Mouse (Mus musculus) hindbrain, embryonic 11.5 days (tissue): ENCODE measurements at regions not wholly inside any gene's neighbourhood (a gene's known extent, or its start where the extent isn't known, plus 50 kb on each side); places are given as distances from the start of the nearest gene placed in this dataset.
"Not testable (repeated sequence)": the region's sequence is repeated elsewhere in the genome, so short reads cannot be mapped to it uniquely, and the experiment has no call there.

Experiments used
- ATAC-seq: fragments of 200-750 bp; cut with Nextera tagmentation; 2 replicates; pipeline ENCODE4 v1.8.0; 2017; ENCODE audit warnings: mild to moderate bottlenecking, moderate TSS enrichment, moderate library complexity; ENCODE audit not compliant: low FRiP score
- DNase-seq: peaks from one replicate; pipeline ENCODE4 v3.0.0-alpha.2; 2015; ENCODE audit warnings: low spot score
- H3K27ac ChIP-seq: fragments of 300-500 bp; sonication (generic); 2 replicates; pipeline ENCODE4 v1.5.1; 2014; ENCODE audit warnings: mild to moderate bottlenecking, low read depth, low read length
- H3K27me3 ChIP-seq: fragments of 300-500 bp; sonication (generic); 2 replicates; pipeline ENCODE4 v1.6.1; 2014; ENCODE audit warnings: mild to moderate bottlenecking, low read length, moderate library complexity, mixed read lengths; ENCODE audit not compliant: control insufficient read depth, insufficient read depth
- H3K36me3 ChIP-seq: fragments of 300-500 bp; sonication (generic); 2 replicates; pipeline ENCODE4 v1.6.1; 2014; ENCODE audit warnings: mild to moderate bottlenecking, low read length, moderate library complexity, mixed read lengths; ENCODE audit not compliant: control insufficient read depth, insufficient read depth
- H3K4me1 ChIP-seq: fragments of 300-500 bp; sonication (generic); replicated peaks from 2 replicates; pipeline ENCODE4 v1.6.1; 2014; ENCODE audit warnings: low read length, mixed read lengths; ENCODE audit not compliant: control insufficient read depth, insufficient read depth
- H3K4me2 ChIP-seq: fragments of 300-500 bp; sonication (generic); replicated peaks from 2 replicates; pipeline ENCODE4 v1.6.1; 2014; ENCODE audit warnings: mild to moderate bottlenecking, low read depth, low read length
- H3K4me3 ChIP-seq: fragments of 300-500 bp; sonication (generic); 2 replicates; pipeline ENCODE4 v1.5.1; 2014; ENCODE audit warnings: low read depth, low read length
- H3K9ac ChIP-seq: fragments of 300-500 bp; sonication (generic); 2 replicates; pipeline ENCODE4 v1.6.1; 2014; ENCODE audit warnings: low read depth, low read length
- H3K9me3 ChIP-seq: fragments of 300-500 bp; sonication (generic); 2 replicates; pipeline ENCODE4 v1.6.1; 2016; ENCODE audit warnings: low read length; ENCODE audit not compliant: control insufficient read depth
- WGBS: fragments of 180-500 bp; shearing (Covaris S2); extraction: QIAGEN DNeasy Blood & Tissue Kit; methylation state at CpG from one replicate; pipeline ENCODE4 v1.1.7; 2014; 5-methylcytosine and 5-hydroxymethylcytosine counted together

- H3K4me2 ChIP-seq = no peak overlapping the region
- DNase-seq (no peak), ATAC-seq (no peak)
- H3K4me1 ChIP-seq = no peaks in the 10 kb centered on the region
- H3K4me3 ChIP-seq = no peak overlapping the region
- H3K9ac ChIP-seq = no peak overlapping the region
- H3K36me3 ChIP-seq = no peaks in the 10 kb centered on the region
- H3K9me3 ChIP-seq = no peaks in the 10 kb centered on the region
- H3K27ac ChIP-seq = no peak overlapping the region
- no peaks in the 10 kb centered on the region for H3K27me3 ChIP-seq
- 96% methylated on average over 1 of the region's 1 CpGs for WGBS
These were observed 253.8 kb downstream of the Gm8797 start for GRCm38 (mm10) chr3:6004423-6004822.

- DNase-seq (no peak), ATAC-seq (no peak)
- Histone ChIP-seq H3K9ac (no peak overlapping the region), H3K4me3 (no peak overlapping the region), H3K4me2 (no peak overlapping the region), H3K4me1 (no peaks in the 10 kb centered on the region), H3K36me3 (no peaks in the 10 kb centered on the region), H3K27ac (no peak overlapping the region), H3K27me3 (no peaks in the 10 kb centered on the region), H3K9me3 (no peaks in the 10 kb centered on the region)
- WGBS = 94% methylated on average over 1 of the region's 1 CpGs
These were observed 268.1 kb downstream of the Gm8797 start for GRCm38 (mm10) chr3:6018749-6019148.

DNA sequence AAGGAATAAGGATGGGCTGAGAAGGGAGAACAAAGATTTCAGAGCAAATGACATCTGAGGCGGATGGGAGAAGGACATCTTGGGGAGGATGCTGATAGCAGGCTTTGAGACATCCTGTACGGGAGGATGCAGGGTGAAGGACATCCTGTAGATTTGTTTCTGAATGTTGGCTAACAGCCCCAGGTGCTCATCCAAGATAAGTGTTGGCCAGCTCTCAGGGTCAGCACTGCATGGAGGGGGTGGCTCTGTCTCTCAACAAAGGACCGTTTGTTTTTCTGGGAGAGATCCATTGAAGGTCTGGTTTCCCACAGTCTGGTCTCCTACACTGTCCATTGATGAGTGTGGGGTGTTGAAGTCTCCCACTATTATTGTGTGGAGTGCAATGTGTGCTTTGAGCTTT, 290.7 kb downstream of the Gm8797 start:
- ATAC-seq, H3K9ac ChIP-seq, DNase-seq, H3K4me3 ChIP-seq, H3K36me3 ChIP-seq, H3K27ac ChIP-seq, H3K9me3 ChIP-seq, H3K4me1 ChIP-seq, H3K4me2 ChIP-seq, H3K27me3 ChIP-seq: not testable (repeated sequence)
- WGBS = 76% methylated on average over 3 of the region's 3 CpGs

DNA sequence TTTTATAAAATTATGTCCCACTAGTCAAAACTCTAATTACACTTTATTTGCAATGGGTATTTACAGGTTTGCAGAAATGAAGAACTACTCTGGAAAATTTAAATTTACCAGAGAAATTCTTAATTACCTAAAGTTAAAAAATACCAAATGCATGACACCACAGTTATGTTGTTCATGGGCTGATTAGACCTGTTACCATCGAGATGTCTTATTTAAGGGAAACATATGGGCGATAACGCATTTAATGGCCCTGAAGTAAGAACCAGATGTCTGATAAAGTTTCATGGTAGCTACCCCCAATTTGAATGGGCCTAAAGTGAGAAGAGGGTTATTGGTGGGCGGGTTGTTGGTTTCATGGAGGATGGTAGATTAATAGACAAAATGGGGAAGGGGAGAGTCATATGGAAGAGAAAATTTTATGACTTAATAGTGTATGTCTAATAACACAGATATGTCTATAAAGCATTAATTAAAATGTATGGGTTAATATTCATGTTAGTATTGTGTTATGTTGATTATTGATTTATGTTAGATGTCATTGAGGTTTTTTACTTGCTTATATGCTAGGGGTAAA, 299.0 kb downstream of the Gm8797 start:
- DNase-seq (no peak), ATAC-seq (no peak)
- no peaks in the 10 kb centered on the region for H3K27me3 ChIP-seq
- no peak overlapping the region for H3K4me2 ChIP-seq
- no peaks in the 10 kb centered on the region for H3K4me1 ChIP-seq
- no peaks in the 10 kb centered on the region for H3K36me3 ChIP-seq
- no peak overlapping the region for H3K27ac ChIP-seq
- no peak overlapping the region for H3K4me3 ChIP-seq
- H3K9me3 ChIP-seq = no peaks in the 10 kb centered on the region
- no peak overlapping the region for H3K9ac ChIP-seq
- WGBS = 94% methylated on average over 4 of the region's 4 CpGs

GRCm38 (mm10) chr3:6051901-6052300, 301.3 kb downstream of the Gm8797 start:
- DNase-seq = no peak
- no peak overlapping the region for H3K27ac ChIP-seq
- ATAC-seq = no peak
- no peak overlapping the region for H3K9ac ChIP-seq
- H3K27me3 ChIP-seq = no peaks in the 10 kb centered on the region
- no peak overlapping the region for H3K4me2 ChIP-seq
- no peaks in the 10 kb centered on the region for H3K36me3 ChIP-seq
- no peaks in the 10 kb centered on the region for H3K9me3 ChIP-seq
- no peaks in the 10 kb centered on the region for H3K4me1 ChIP-seq
- WGBS = 87% methylated on average over 2 of the region's 2 CpGs
- H3K4me3 ChIP-seq = no peak overlapping the region

DNA sequence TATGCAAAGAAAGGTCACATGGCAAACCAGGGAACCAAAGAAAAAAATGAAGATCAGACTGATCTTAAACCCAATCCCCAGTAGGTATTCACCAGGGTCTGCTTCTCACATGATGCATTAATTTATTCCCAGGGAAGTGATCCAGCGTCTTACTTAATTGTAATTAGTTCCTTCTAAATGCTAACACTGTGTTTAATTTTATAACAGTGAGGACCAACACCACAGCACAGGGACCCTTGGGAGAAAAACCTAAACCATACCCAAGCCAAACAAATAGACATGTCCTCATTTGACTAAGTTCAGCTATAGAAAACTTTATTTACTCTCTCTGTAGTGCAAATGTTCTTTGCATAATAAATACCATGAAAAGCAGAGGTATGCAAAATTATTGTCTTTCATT, 333.2 kb downstream of the Gm8797 start:
- H3K4me1 ChIP-seq = no peaks in the 10 kb centered on the region
- DNase-seq (no peak), ATAC-seq (no peak)
- WGBS = 49% methylated on average over 1 of the region's 1 CpGs
- H3K9ac ChIP-seq = no peak overlapping the region
- no peak overlapping the region for H3K27ac ChIP-seq
- no peak overlapping the region for H3K4me2 ChIP-seq
- H3K9me3 ChIP-seq = no peaks in the 10 kb centered on the region
- H3K36me3 ChIP-seq = no peaks in the 10 kb centered on the region
- H3K27me3 ChIP-seq = no peaks in the 10 kb centered on the region
- H3K4me3 ChIP-seq = no peak overlapping the region

- no peaks in the 10 kb centered on the region for H3K36me3 ChIP-seq
- no peak for ATAC-seq
- no peak overlapping the region for H3K4me2 ChIP-seq
- no peaks in the 10 kb centered on the region for H3K27me3 ChIP-seq
- H3K4me3 ChIP-seq = no peak overlapping the region
- no peaks in the 10 kb centered on the region for H3K4me1 ChIP-seq
- H3K27ac ChIP-seq = no peak overlapping the region
- WGBS = 79% methylated on average over 8 of the region's 9 CpGs
- H3K9ac ChIP-seq = no peak overlapping the region
- H3K9me3 ChIP-seq = no peaks in the 10 kb centered on the region
- no peak for DNase-seq
These were observed 336.7 kb downstream of the Gm8797 start for GRCm38 (mm10) chr3:6087267-6087666.

DNA sequence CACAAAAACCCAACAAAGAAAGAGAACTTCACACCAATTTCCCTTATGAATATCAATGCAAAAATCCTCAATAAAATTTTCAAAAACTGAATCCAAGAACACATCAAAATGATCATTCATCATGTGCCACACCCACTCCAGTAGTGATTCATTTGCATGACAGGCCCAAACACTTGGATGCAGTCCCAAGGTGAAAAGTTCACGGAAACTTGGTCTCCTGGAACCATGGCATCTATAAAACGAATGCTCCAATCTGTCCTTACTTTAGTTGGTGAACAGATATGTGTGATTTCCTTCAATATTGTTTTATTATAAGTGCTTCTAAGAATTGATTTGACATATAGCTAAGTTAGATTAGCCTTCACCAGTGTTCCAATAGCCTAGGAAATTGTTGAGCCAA, 343.3 kb downstream of the Gm8797 start:
- Histone ChIP-seq H3K27ac (no peak overlapping the region), H3K4me1 (no peaks in the 10 kb centered on the region), H3K4me2 (no peak overlapping the region), H3K9ac (no peak overlapping the region), H3K36me3 (no peaks in the 10 kb centered on the region), H3K27me3 (no peaks in the 10 kb centered on the region), H3K4me3 (no peak overlapping the region), H3K9me3 (no peaks in the 10 kb centered on the region)
- DNase-seq (no peak), ATAC-seq (no peak)
- 91% methylated on average over 2 of the region's 2 CpGs for WGBS

- H3K9ac ChIP-seq, H3K4me1 ChIP-seq, ATAC-seq, H3K4me2 ChIP-seq, H3K27ac ChIP-seq, DNase-seq, H3K4me3 ChIP-seq, H3K27me3 ChIP-seq, H3K9me3 ChIP-seq, H3K36me3 ChIP-seq: not testable (repeated sequence)
These were observed 343.8 kb downstream of the Gm8797 start for GRCm38 (mm10) chr3:6094410-6094809.
